Mouse (Mus musculus) ES-Bruce4 (cell line): Measurements from ENCODE around the gene Gnl3l.

Source experiments
- CTCF ChIP-seq: IDR thresholded peaks from one replicate; pipeline ENCODE4 v1.8.1; 2011; ENCODE audit warnings: low read depth, low read length
- EP300 ChIP-seq: IDR thresholded peaks from 2 replicates; pipeline ENCODE4 v1.6.1; 2011; ENCODE audit warnings: low read depth, low read length; ENCODE audit not compliant: insufficient read depth
- POLR2A ChIP-seq: IDR thresholded peaks from one replicate; pipeline ENCODE4 v1.8.1; 2011; ENCODE audit warnings: low read length; ENCODE audit not compliant: insufficient read depth

DNA sequence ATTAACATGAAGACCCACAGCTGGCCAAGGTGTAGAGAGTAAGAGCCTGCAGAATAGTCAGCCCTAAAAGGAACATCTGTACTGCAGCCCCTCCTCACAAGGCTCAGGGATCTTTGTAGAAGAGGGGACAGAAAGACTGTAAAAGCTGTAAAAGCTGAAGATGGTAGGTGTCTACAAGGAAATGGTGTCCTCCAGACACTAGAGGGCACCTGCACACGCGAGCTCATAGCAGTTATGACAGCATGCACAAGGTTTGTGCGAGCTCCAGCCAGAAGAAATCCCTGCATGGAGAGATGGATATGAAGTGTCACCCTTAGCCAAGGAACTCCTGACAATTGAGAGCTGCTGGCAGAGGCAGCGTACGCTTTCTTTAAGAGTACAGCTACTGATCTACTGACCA lies 56.4 kb downstream of the Gnl3l start:
- TF ChIP-seq CTCF (peak; percentile 39), EP300 (no peak), POLR2A (no peak)
